18 mouse cellular contexts compared by ENCODE assay signal in the genomic region with DNA sequence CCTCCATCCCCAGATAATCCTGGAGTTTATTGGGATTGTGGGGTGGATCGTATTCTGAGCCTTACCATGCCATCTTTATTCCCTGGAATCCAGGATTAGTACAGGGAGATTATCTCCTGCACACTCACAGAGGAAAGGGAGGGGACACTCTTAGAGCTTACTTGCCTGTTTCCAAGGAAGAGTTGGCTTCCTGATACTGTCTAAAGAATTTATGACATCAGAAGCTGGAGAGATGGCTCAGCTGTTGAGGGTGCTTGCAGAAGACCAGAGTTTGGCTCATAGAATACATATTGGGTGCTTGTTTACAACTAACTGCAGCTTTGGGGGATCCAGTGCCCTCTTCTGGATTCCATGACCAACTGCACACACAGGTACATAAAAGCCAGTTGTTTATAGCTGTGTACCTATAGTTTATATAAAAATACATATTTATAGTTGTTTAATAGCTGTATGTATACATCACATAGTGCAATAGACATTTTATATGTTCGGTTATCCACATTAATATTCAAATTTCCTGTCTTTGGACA. TPM values are rescaled to one million over a fixed set of nuclear protein-coding genes. Genes with fewer than 3 reads are reported as not detected.
DNase-seq lines count a peak whose midpoint lies in the region; ATAC-seq and TF ChIP-seq lines count a peak whose summit lies in the region.
"Had no signal": no experiment of that assay in that cellular context is flagged by ENCODE, and none has a peak within 500 bp of the region (broad histone marks: within the 10 kb centered on the region; RNA-seq: fewer than 3 reads in every experiment).

No protein-coding gene starts in this region.

- no peaks in the 10 kb centered on the region for H3K9me3 ChIP-seq in kidney, postnatal 0 days (replicated peaks; ENCODE audit: low read length)
- no peaks in the 10 kb centered on the region for H3K9me3 ChIP-seq in midbrain, postnatal 0 days (ENCODE audit: low read length)
- no peaks in the 10 kb centered on the region for H3K9me3 ChIP-seq in midbrain, embryonic 14.5 days (ENCODE audit: control insufficient read depth, low read length)
- H3K9me3 ChIP-seq: embryonic facial prominence, embryonic 12.5 days; forebrain, embryonic 10.5 days; limb, embryonic 13.5 days had no signal

- peak; percentile 48 for DNase-seq in kidney, postnatal 0 days (ENCODE audit: low spot score)
- no peak for DNase-seq in kidney, adult 9 months
- no peak for DNase-seq in midbrain, postnatal 0 days (ENCODE audit: low spot score)
- DNase-seq in midbrain, embryonic 14.5 days, result no peak
- DNase-seq in R1 (ENCODE audit: low read depth, low spot score), result peak; percentile 50
- DNase-seq in left cerebral cortex, postnatal 14 days (ENCODE audit: low spot score in 2 of 2), result no peak
- DNase-seq in ovary, postnatal 14 days (ENCODE audit: low spot score), result no peak
- DNase-seq: adrenal gland, postnatal 25 days; cerebellum, postnatal 25 days; heart, postnatal 4 days; kidney, postnatal 25 days; thymus, postnatal 14 days had no signal

- no peaks in the 10 kb centered on the region for H3K27me3 ChIP-seq in kidney, postnatal 0 days (ENCODE audit: insufficient read depth, low read length)
- H3K27me3 ChIP-seq in midbrain, postnatal 0 days (ENCODE audit: insufficient read depth, low read length), result no peaks in the 10 kb centered on the region
- no peaks in the 10 kb centered on the region for H3K27me3 ChIP-seq in midbrain, embryonic 14.5 days (ENCODE audit: control insufficient read depth, insufficient read depth, low read length)
- no peaks in the 10 kb centered on the region for H3K27me3 ChIP-seq in small intestine, adult 2 months (ENCODE audit: control insufficient read depth, insufficient read depth, low read length)
- H3K27me3 ChIP-seq: embryonic facial prominence, embryonic 12.5 days; limb, embryonic 13.5 days had no signal

- no peak for TF ChIP-seq POLR2A in small intestine, adult 2 months (IDR thresholded peaks at IDR 0.05; ENCODE audit: low read depth, low read length)

- peak; percentile 40; the same call in 1 of the 2 replicates for TF ChIP-seq CTCF in kidney, postnatal 0 days (IDR thresholded peaks at IDR 0.05; ENCODE audit: low read depth)
- TF ChIP-seq CTCF in midbrain, postnatal 0 days (IDR thresholded peaks at IDR 0.05), result peak; percentile 48
- TF ChIP-seq CTCF in small intestine, adult 2 months (IDR thresholded peaks at IDR 0.05; ENCODE audit: extremely low read depth, insufficient read length, insufficient replicate concordance, low read depth, low read length), result no peak

- H3K36me3 ChIP-seq in kidney, postnatal 0 days (ENCODE audit: insufficient read depth, low read length), result peaks cover 35% of the 10 kb centered on the region
- H3K36me3 ChIP-seq in midbrain, postnatal 0 days (ENCODE audit: insufficient read depth, low read length), result peaks cover 16% of the 10 kb centered on the region; the same call in 1 of the 2 replicates
- H3K36me3 ChIP-seq in midbrain, embryonic 14.5 days (ENCODE audit: control insufficient read depth, insufficient read depth, low read length), result peaks cover 51% of the 10 kb centered on the region
- peaks cover 46% of the 10 kb centered on the region for H3K36me3 ChIP-seq in small intestine, adult 2 months (ENCODE audit: control insufficient read depth, insufficient read depth, low read length)

- H3K27ac ChIP-seq in kidney, postnatal 0 days, result no peak overlapping the region
- no peak overlapping the region for H3K27ac ChIP-seq in midbrain, postnatal 0 days (ENCODE audit: low read depth, low read length)
- no peak overlapping the region for H3K27ac ChIP-seq in midbrain, embryonic 14.5 days (replicated peaks; ENCODE audit: low read depth, low read length)
- 0 out of 2 replicates have a peak overlapping the region, but pooled peaks have one; percentile 8 for H3K27ac ChIP-seq in small intestine, adult 2 months (ENCODE audit: insufficient read depth, low read depth, low read length)
- H3K27ac ChIP-seq: embryonic facial prominence, embryonic 12.5 days; forebrain, embryonic 10.5 days; limb, embryonic 13.5 days had no signal

- intact Hi-C loops in left cerebral cortex, postnatal 14 days (cut with DNase I), result no loop called here

- no peaks in the 10 kb centered on the region for H3K4me1 ChIP-seq in kidney, postnatal 0 days (replicated peaks; ENCODE audit: insufficient read depth, low read length)
- H3K4me1 ChIP-seq in midbrain, postnatal 0 days (ENCODE audit: insufficient read depth, low read length), result no peaks in the 10 kb centered on the region
- no peaks in the 10 kb centered on the region for H3K4me1 ChIP-seq in midbrain, embryonic 14.5 days (ENCODE audit: control insufficient read depth, insufficient read depth, low read length)
- H3K4me1 ChIP-seq in small intestine, adult 2 months (ENCODE audit: control insufficient read depth, insufficient read depth, insufficient read length, low read length), result peaks cover 8% of the 10 kb centered on the region; the same call in 1 of the 2 replicates
- H3K4me1 ChIP-seq: embryonic facial prominence, embryonic 12.5 days; forebrain, embryonic 10.5 days; limb, embryonic 13.5 days had no signal

- H3K9ac ChIP-seq in kidney, postnatal 0 days (ENCODE audit: low read depth, low read length), result no peak overlapping the region
- H3K9ac ChIP-seq in midbrain, postnatal 0 days (replicated peaks; ENCODE audit: low read length, poor library complexity, severe bottlenecking), result no peak overlapping the region
- no peak overlapping the region for H3K9ac ChIP-seq in midbrain, embryonic 14.5 days (replicated peaks; ENCODE audit: low read length)
- H3K9ac ChIP-seq: embryonic facial prominence, embryonic 12.5 days; limb, embryonic 13.5 days had no signal

- WGBS in kidney, postnatal 0 days, result 92% methylated on average over 2 of the region's 2 CpGs
- 71% methylated on average over 2 of the region's 2 CpGs for WGBS in midbrain, postnatal 0 days
- WGBS in midbrain, embryonic 14.5 days, result 77% methylated on average over 2 of the region's 2 CpGs
- WGBS in small intestine, adult 2 months, result 92% methylated on average over 2 of the region's 2 CpGs

- no peak overlapping the region for H3K4me3 ChIP-seq in kidney, postnatal 0 days (replicated peaks; ENCODE audit: low read depth, low read length)
- H3K4me3 ChIP-seq in midbrain, postnatal 0 days (ENCODE audit: low read depth, low read length), result no peak overlapping the region
- H3K4me3 ChIP-seq in midbrain, embryonic 14.5 days (replicated peaks; ENCODE audit: low read depth, low read length), result no peak overlapping the region
- H3K4me3 ChIP-seq in small intestine, adult 2 months (ENCODE audit: low read depth, low read length), result no peak overlapping the region
- H3K4me3 ChIP-seq: embryonic facial prominence, embryonic 12.5 days; forebrain, embryonic 10.5 days; limb, embryonic 13.5 days had no signal

- ATAC-seq in kidney, postnatal 0 days (replicated peaks; ENCODE audit: low FRiP score, low read depth), result no peak
- ATAC-seq in midbrain, postnatal 0 days (ENCODE audit: low FRiP score), result no peak
- no peak for ATAC-seq in midbrain, embryonic 14.5 days (ENCODE audit: low FRiP score, low TSS enrichment)
- ATAC-seq: CD4-positive, CD25-positive, alpha-beta regulatory T cell, adult 4 months had no signal

- H3K4me2 ChIP-seq in kidney, postnatal 0 days (ENCODE audit: low read length), result no peak overlapping the region
- no peak overlapping the region for H3K4me2 ChIP-seq in midbrain, postnatal 0 days (ENCODE audit: low read depth, low read length, poor library complexity, severe bottlenecking)
- no peak overlapping the region for H3K4me2 ChIP-seq in midbrain, embryonic 14.5 days (ENCODE audit: low read length)
- H3K4me2 ChIP-seq: embryonic facial prominence, embryonic 12.5 days; limb, embryonic 13.5 days had no signal

RNA-seq across cellular contexts. Expression of a gene that starts 32.6 kb away (rescaled TPM):
- 0.45 and 1.9 TPM in 2 replicates for polyA plus RNA-seq in kidney, postnatal 0 days (2015; fragmentation: Nextera tagmentation; extraction: Ambion mirVana)
- not detected in 2 replicates for total RNA-seq in midbrain, postnatal 0 days (2014; rRNA removed)
- polyA plus RNA-seq in midbrain, postnatal 0 days (2015; fragmentation: Nextera tagmentation; extraction: Ambion mirVana), result 0.96 and 1.9 TPM in 2 replicates
- polyA plus RNA-seq in midbrain, embryonic 14.5 days (2014; fragmentation: Nextera tagmentation; extraction: Ambion mirVana), result 1.6 and 1.7 TPM in 2 replicates
- not detected in 2 replicates for polyA plus RNA-seq in small intestine, adult 2 months (2012; rRNA removed)
- total RNA-seq in left cerebral cortex, postnatal 14 days (2021), result 1 to 10 TPM in 1 of 2 experiments, under 1 TPM in 1; 0.85 to 1.2 TPM
- total RNA-seq: adrenal gland, postnatal 25 days; neutrophil, adult 5-6 weeks had no signal
- polyA plus RNA-seq: CD4-positive, CD25-positive, alpha-beta regulatory T cell, adult 4 months; forebrain, embryonic 10.5 days had no signal

RNA-seq across cellular contexts. Expression of a gene that starts 33.1 kb away (rescaled TPM):
- polyA plus RNA-seq in kidney, postnatal 0 days (2015; fragmentation: Nextera tagmentation; extraction: Ambion mirVana), result 88.7 and 95.6 TPM in 2 replicates
- 116 and 133 TPM in 2 replicates for total RNA-seq in midbrain, postnatal 0 days (2014; rRNA removed)
- 49.1 and 55.8 TPM in 2 replicates for polyA plus RNA-seq in midbrain, postnatal 0 days (2015; fragmentation: Nextera tagmentation; extraction: Ambion mirVana)
- 74.5 and 88.2 TPM in 2 replicates for polyA plus RNA-seq in midbrain, embryonic 14.5 days (2014; fragmentation: Nextera tagmentation; extraction: Ambion mirVana)
- polyA plus RNA-seq in small intestine, adult 2 months (2012; rRNA removed), result 64.4 and 103 TPM in 2 replicates
- 100 to 1,000 TPM; 104 TPM for total RNA-seq in left cerebral cortex, postnatal 14 days (2021)

Comparison
In these comparisons a context has a peak if more than half of its experiments do, and no peak if none do; other contexts are left out.
1. DNase-seq: peak in kidney, postnatal 0 days (single experiment) and R1 (single experiment); none in kidney, adult 9 months (single experiment), midbrain, postnatal 0 days (single experiment), midbrain, embryonic 14.5 days (single experiment), left cerebral cortex, postnatal 14 days (0 of 2) and ovary, postnatal 14 days (single experiment).